Mouse (Mus musculus) ES-Bruce4 (cell line): Measurements from ENCODE around the gene Grm4. TPM values are rescaled to one million over a fixed set of nuclear protein-coding genes. Genes with fewer than 3 reads are reported as not detected.
A peak's percentile ranks its signal among the peaks of the same experiment; 100 is the strongest.

Experiments used
- H3K27ac ChIP-seq: 2 replicates; pipeline ENCODE4 v1.5.1; 2012; ENCODE audit warnings: low read length, inconsistent platforms; ENCODE audit not compliant: insufficient read depth
- H3K27me3 ChIP-seq: 2 replicates; pipeline ENCODE4 v1.6.1; 2012; ENCODE audit warnings: mild to moderate bottlenecking, low read length, inconsistent platforms; ENCODE audit not compliant: control insufficient read depth, poor library complexity, insufficient read depth, severe bottlenecking
- H3K36me3 ChIP-seq: 2 replicates; pipeline ENCODE4 v1.6.1; 2012; ENCODE audit warnings: inconsistent platforms, mild to moderate bottlenecking, low read length, moderate library complexity; ENCODE audit not compliant: control insufficient read depth, poor library complexity, insufficient read depth, severe bottlenecking
- H3K4me1 ChIP-seq: one replicate; pipeline ENCODE4 v1.8.1; 2011; ENCODE audit warnings: low read length; ENCODE audit not compliant: control insufficient read depth, insufficient read depth
- H3K4me3 ChIP-seq: 2 replicates; pipeline ENCODE4 v1.5.1; 2011; ENCODE audit warnings: low read depth, mild to moderate bottlenecking, low read length
- H3K9ac ChIP-seq: 2 replicates; pipeline ENCODE4 v1.6.1; 2012; ENCODE audit warnings: low read depth, mild to moderate bottlenecking, inconsistent platforms; ENCODE audit not compliant: poor library complexity, severe bottlenecking
- H3K9me3 ChIP-seq: replicated peaks from 2 replicates; pipeline ENCODE4 v1.6.1; 2012; ENCODE audit warnings: mild to moderate bottlenecking, low read length, inconsistent platforms; ENCODE audit not compliant: control insufficient read depth, poor library complexity, insufficient read depth, severe bottlenecking
- CTCF ChIP-seq: IDR thresholded peaks from one replicate; pipeline ENCODE4 v1.8.1; 2011; ENCODE audit warnings: low read depth, low read length
- EP300 ChIP-seq: IDR thresholded peaks from 2 replicates; pipeline ENCODE4 v1.6.1; 2011; ENCODE audit warnings: low read depth, low read length; ENCODE audit not compliant: insufficient read depth
- POLR2A ChIP-seq: IDR thresholded peaks from one replicate; pipeline ENCODE4 v1.8.1; 2011; ENCODE audit warnings: low read length; ENCODE audit not compliant: insufficient read depth
- polyA plus RNA-seq: library from polyadenylated mRNA; stranded (reverse); fragments of >200 nt; gene quantifications from 2 replicates; pipeline ENCODE4 v1.2.4, GENCODE M21; 2011; ENCODE audit warnings: low read depth; ENCODE audit not compliant: missing spikeins, insufficient read depth, insufficient read length

Grm4 gene
- polyA plus RNA-seq, 1 experiment = 0.63 TPM

- Histone ChIP-seq H3K4me1 (no peaks in the 10 kb centered on the region), H3K9me3 (no peaks in the 10 kb centered on the region), H3K9ac (no peak overlapping the region), H3K36me3 (no peaks in the 10 kb centered on the region), H3K27me3 (no peaks in the 10 kb centered on the region), H3K27ac (no peak overlapping the region), H3K4me3 (no peak overlapping the region)
- peak; percentile 80 for TF ChIP-seq CTCF
- TF ChIP-seq POLR2A = no peak
- no peak for TF ChIP-seq EP300
These were observed 69.4 kb downstream of the Grm4 start for GRCm38 (mm10) chr17:27451787-27452186.

DNA sequence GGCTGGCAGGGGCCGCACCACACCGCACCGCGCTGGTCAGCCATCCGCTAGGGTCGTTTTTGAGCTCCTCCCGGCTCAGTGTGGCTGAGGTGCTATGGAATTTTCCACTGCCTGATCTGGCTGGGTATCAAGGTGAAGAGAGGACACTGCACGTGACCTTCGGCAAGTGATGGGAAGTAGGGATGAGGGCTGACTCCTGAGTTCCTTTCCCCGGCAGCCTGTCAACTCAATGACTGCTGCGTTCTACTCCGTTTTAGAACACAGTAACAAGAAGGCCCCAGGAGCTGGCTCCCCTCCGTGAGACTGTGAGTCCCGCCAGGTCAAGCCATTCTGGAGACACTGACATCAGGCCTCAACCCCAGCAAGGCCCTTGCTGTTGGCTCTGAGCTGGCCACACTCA, 70.0 kb downstream of the Grm4 start:
- no peaks in the 10 kb centered on the region for H3K36me3 ChIP-seq
- TF ChIP-seq POLR2A (no peak), EP300 (no peak), CTCF (no peak)

DNA sequence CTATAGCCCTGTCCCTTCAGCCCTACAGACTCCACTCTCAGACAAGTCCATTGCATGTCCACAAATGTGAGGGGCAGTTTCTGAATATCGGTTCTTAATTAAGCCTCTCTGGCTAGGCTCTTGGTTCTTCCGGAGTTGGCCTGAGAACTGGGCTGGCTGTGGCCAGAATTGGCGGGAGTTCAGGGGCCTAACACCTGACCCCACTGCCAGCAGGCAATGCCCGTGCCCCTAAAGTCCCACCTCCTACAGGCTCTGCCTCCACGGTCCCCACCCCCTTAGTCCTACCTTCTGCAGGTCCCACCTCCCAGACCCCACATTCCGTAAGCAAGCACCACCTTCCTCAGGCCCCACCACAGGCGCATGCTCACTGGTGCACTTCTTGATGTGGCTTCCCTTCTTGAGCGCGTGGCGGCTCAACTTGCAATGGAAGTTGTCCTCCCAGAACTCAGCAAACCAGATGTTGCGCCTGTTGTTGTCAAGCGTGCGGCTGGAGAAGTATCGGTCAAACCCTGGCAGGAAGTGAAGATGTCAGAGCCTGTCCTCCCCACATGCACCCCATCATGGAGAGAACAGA, 71.4 kb downstream of the Grm4 start:
- no peaks in the 10 kb centered on the region for H3K36me3 ChIP-seq
- no peak overlapping the region for H3K27ac ChIP-seq

More for the DNA sequence above, 70.0 kb downstream of the Grm4 start:
- Histone ChIP-seq H3K9me3 (no peaks in the 10 kb centered on the region), H3K27me3 (no peaks in the 10 kb centered on the region), H3K9ac (no peak overlapping the region), H3K27ac (no peak overlapping the region), H3K4me1 (no peaks in the 10 kb centered on the region), H3K4me3 (no peak overlapping the region)

GRCm38 (mm10) chr17:27448749-27449148, 72.5 kb downstream of the Grm4 start:
- Histone ChIP-seq H3K36me3 (no peaks in the 10 kb centered on the region), H3K27ac (no peak overlapping the region), H3K9ac (no peak overlapping the region), H3K9me3 (no peaks in the 10 kb centered on the region), H3K4me3 (no peak overlapping the region), H3K27me3 (no peaks in the 10 kb centered on the region), H3K4me1 (no peaks in the 10 kb centered on the region)
- no peak for TF ChIP-seq POLR2A
- peak; percentile 60 for TF ChIP-seq CTCF

More for the DNA sequence above, 71.4 kb downstream of the Grm4 start:
- no peaks in the 10 kb centered on the region for H3K27me3 ChIP-seq
- H3K9me3 ChIP-seq = no peaks in the 10 kb centered on the region
- H3K9ac ChIP-seq = no peak overlapping the region
- no peak for TF ChIP-seq EP300
- no peak for TF ChIP-seq CTCF
- no peak for TF ChIP-seq POLR2A
- no peaks in the 10 kb centered on the region for H3K4me1 ChIP-seq
- no peak overlapping the region for H3K4me3 ChIP-seq

- Histone ChIP-seq H3K36me3 (no peaks in the 10 kb centered on the region), H3K9me3 (no peaks in the 10 kb centered on the region), H3K4me3 (no peak overlapping the region), H3K27ac (no peak overlapping the region), H3K9ac (no peak overlapping the region), H3K4me1 (no peaks in the 10 kb centered on the region), H3K27me3 (no peaks in the 10 kb centered on the region)
- TF ChIP-seq CTCF (no peak), EP300 (no peak), POLR2A (no peak)
These were observed 75.7 kb downstream of the Grm4 start for GRCm38 (mm10) chr17:27445364-27446075.

DNA sequence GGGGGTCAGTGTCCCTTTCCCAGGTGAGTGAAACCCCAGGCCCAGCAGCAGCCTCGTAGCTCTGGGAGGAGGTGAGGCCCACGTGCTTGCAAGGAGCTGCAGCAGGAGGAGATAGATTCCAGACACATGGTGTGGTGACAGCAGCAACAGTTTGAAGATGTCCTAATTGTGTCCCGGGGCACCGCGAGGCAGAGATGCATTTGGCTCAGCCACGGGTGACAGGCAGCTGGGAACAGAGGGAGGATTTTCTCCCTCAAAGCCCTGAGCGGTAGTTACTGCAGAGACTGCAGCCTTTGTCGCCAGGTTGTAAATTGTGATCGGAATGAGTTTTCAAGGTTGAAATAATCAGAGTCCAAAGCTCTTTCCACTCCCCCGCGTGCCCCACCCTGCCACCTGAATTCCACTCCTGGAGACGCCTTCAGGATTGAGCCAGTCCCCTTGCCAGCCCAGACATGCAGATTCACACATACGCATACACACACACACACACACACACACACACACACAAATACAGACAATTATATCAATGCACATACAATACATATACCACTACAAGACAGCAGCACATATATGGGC, 78.6 kb downstream of the Grm4 start:
- TF ChIP-seq POLR2A (no peak), EP300 (no peak), CTCF (no peak)
- Histone ChIP-seq H3K9ac (no peak overlapping the region), H3K27ac (no peak overlapping the region), H3K4me1 (no peaks in the 10 kb centered on the region), H3K27me3 (no peaks in the 10 kb centered on the region), H3K4me3 (no peak overlapping the region), H3K36me3 (no peaks in the 10 kb centered on the region), H3K9me3 (no peaks in the 10 kb centered on the region)
